Mouse (Mus musculus) urinary bladder, postnatal 14 days (tissue): ENCODE results near the gene Cilp.
"Not testable (repeated sequence)": the region's sequence is repeated elsewhere in the genome, so short reads cannot be mapped to it uniquely, and the experiment has no call there.

ENCODE experiments used
- DNase-seq: peaks from one replicate; pipeline ENCODE4 v3.0.0; 2021; ENCODE audit warnings: low spot score

Gene Cilp

GRCm38 (mm10) chr9:65264959-65265358, at the start of gene Cilp:
TSS of gene Cilp (plus strand) at chr9:65265180.
- peak; percentile 38 for DNase-seq

GRCm38 (mm10) chr9:65215494-65216126, 49.4 kb upstream of the Cilp start:
- peak; percentile 44 for DNase-seq

GRCm38 (mm10) chr9:65216972-65217371, 48.0 kb upstream of the Cilp start:
- DNase-seq = no peak

GRCm38 (mm10) chr9:65217661-65218060, 47.3 kb upstream of the Cilp start:
- DNase-seq = no peak

- no peak for DNase-seq
Measured at GRCm38 (mm10) chr9:65218916-65219315, 46.1 kb upstream of the Cilp start.

GRCm38 (mm10) chr9:65220398-65220797, 44.6 kb upstream of the Cilp start:
- DNase-seq = not testable (repeated sequence)

- no peak for DNase-seq
Measured at GRCm38 (mm10) chr9:65223927-65224326, 41.1 kb upstream of the Cilp start.

- DNase-seq = peak; percentile 52
Measured at GRCm38 (mm10) chr9:65225795-65226194, 39.2 kb upstream of the Cilp start.

GRCm38 (mm10) chr9:65230250-65230649, 34.7 kb upstream of the Cilp start:
- no peak for DNase-seq

GRCm38 (mm10) chr9:65231284-65231683, 33.7 kb upstream of the Cilp start:
- DNase-seq = no peak

GRCm38 (mm10) chr9:65233243-65233985, 31.6 kb upstream of the Cilp start:
- DNase-seq = no peak

GRCm38 (mm10) chr9:65234734-65235133, 30.2 kb upstream of the Cilp start:
- DNase-seq = no peak

GRCm38 (mm10) chr9:65235601-65236000, 29.4 kb upstream of the Cilp start:
- DNase-seq = no peak

GRCm38 (mm10) chr9:65237616-65238015, 27.4 kb upstream of the Cilp start:
- peak; percentile 43 for DNase-seq

GRCm38 (mm10) chr9:65238191-65238760, 26.7 kb upstream of the Cilp start:
- DNase-seq = peak; percentile 64

GRCm38 (mm10) chr9:65239176-65239575, 25.8 kb upstream of the Cilp start:
- no peak for DNase-seq

- no peak for DNase-seq
Measured at GRCm38 (mm10) chr9:65239731-65240130, 25.2 kb upstream of the Cilp start.

- DNase-seq = no peak
Measured at GRCm38 (mm10) chr9:65240587-65240986, 24.4 kb upstream of the Cilp start.

- no peak for DNase-seq
Measured at GRCm38 (mm10) chr9:65241973-65242372, 23.0 kb upstream of the Cilp start.

- DNase-seq = no peak
Measured at GRCm38 (mm10) chr9:65243249-65243648, 21.7 kb upstream of the Cilp start.

GRCm38 (mm10) chr9:65244036-65244806, 20.8 kb upstream of the Cilp start:
- no peak for DNase-seq
